Mouse (Mus musculus): ENCODE data around the gene Tnni1. TPM values are rescaled to one million over a fixed set of nuclear protein-coding genes. Genes with fewer than 3 reads are reported as not detected.

Gene Tnni1
- polyA plus RNA-seq, 2 experiments = 1.3 to 1.7 TPM

DNA sequence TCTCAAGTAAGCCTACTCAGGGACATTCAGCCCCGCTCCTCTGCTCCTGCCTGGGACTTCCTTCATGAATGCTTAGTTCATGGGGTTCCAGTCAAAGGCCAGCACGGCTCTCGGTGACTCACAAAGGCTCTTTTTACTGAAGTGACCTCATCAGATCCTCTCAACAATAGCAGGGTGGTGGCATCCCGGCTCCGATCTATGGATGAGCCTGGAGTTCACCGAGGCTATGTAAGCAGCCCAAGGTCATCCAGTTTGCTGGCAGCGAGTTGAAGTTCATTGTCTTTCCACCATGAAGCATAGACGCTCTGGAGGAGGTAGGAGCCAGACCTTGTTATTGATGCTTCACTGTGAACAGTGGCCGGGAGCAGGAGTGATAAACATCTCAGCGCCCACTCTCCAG is 3.6 kb downstream of the Tnni1 start:
- H3K36me3 ChIP-seq (replicated peaks; ENCODE audit: control insufficient read depth, insufficient read depth, low read depth) = no peaks in the 10 kb centered on the region
- DNase-seq (ENCODE audit: low read depth in 3 of 3, low spot score in 3 of 3) (no peak), ATAC-seq (ENCODE audit: insufficient read depth) (no peak)
- no peaks in the 10 kb centered on the region for H3K4me1 ChIP-seq (replicated peaks; ENCODE audit: control insufficient read depth in 2 of 2, insufficient read depth in 2 of 2, low read length in 1 of 2)
- no peak overlapping the region for H3K9ac ChIP-seq (replicated peaks)
- H3K9me3 ChIP-seq (ENCODE audit: control insufficient read depth, low read length) = no peaks in the 10 kb centered on the region
- TF ChIP-seq EP300 (IDR thresholded peaks at IDR 0.05; ENCODE audit: low read depth) (no peak), CTCF (IDR thresholded peaks at IDR 0.05; ENCODE audit: low read depth) (no peak)
- H3K4me2 ChIP-seq (ENCODE audit: low read depth) = no peak overlapping the region
- 61% methylated on average over 10 of the region's 10 CpGs for WGBS (ENCODE audit: insufficient replicate concordance)
- no peak overlapping the region for H3K4me3 ChIP-seq (ENCODE audit: insufficient read depth in 1 of 2, low read depth in 2 of 2, low read length in 2 of 2)
- H3K27ac ChIP-seq = no peak overlapping the region
- no peaks in the 10 kb centered on the region for H3K27me3 ChIP-seq (ENCODE audit: control insufficient read depth, insufficient read depth, low read length)

DNA sequence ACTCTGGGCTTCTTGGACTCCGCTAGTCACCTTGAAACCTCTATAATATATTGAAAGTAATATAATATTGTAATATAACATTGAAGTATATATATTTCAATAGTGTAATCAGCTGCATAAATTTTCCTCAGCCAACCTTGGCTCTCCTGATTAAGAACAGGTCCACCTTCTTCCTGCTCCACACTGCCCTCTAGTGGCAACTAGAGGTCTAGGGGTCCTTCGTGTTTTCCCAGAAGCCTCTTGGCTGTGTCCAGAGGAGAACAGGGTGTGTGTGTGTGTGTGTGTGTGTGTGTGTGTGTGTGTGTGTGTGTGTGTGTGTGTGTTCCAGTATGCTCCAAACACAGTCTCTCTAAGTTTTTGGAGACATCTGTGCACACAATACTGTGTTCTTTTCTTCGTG is 8.6 kb downstream of the Tnni1 start:
- peak; percentile 89 for TF ChIP-seq CTCF (IDR thresholded peaks at IDR 0.05; ENCODE audit: low read depth)
- TF ChIP-seq EP300 (IDR thresholded peaks at IDR 0.05; ENCODE audit: low read depth) = no peak
- WGBS (ENCODE audit: insufficient replicate concordance) = 40% methylated on average over 3 of the region's 3 CpGs
- peak; percentile 69 to 73 (median 70) for DNase-seq (ENCODE audit: low read depth in 3 of 3, low spot score in 3 of 3)
- no peak overlapping the region for H3K4me2 ChIP-seq (ENCODE audit: low read depth)
- H3K4me1 ChIP-seq (replicated peaks; ENCODE audit: control insufficient read depth in 2 of 2, insufficient read depth in 2 of 2, low read length in 1 of 2) = peaks cover 6% of the 10 kb centered on the region in 2 experiments; a peak in 3 of 4 replicates
- no peaks in the 10 kb centered on the region for H3K36me3 ChIP-seq (replicated peaks; ENCODE audit: control insufficient read depth, insufficient read depth, low read depth)
- H3K27me3 ChIP-seq (ENCODE audit: control insufficient read depth, insufficient read depth, low read length) = peaks cover 3% of the 10 kb centered on the region; the same call in 1 of the 2 replicates
- no peak overlapping the region for H3K9ac ChIP-seq (replicated peaks)
- H3K27ac ChIP-seq = no peak overlapping the region
- peak; percentile 43; the same call in 1 of the 2 replicates for ATAC-seq (ENCODE audit: insufficient read depth)
- no peak overlapping the region for H3K4me3 ChIP-seq (ENCODE audit: insufficient read depth in 1 of 2, low read depth in 2 of 2, low read length in 2 of 2)
- H3K9me3 ChIP-seq (ENCODE audit: control insufficient read depth, low read length) = no peaks in the 10 kb centered on the region

GRCm38 (mm10) chr1:135788708-135789107 is 9.5 kb downstream of the Tnni1 start:
- peaks cover 7% of the 10 kb centered on the region; the same call in 1 of the 2 replicates for H3K27me3 ChIP-seq (ENCODE audit: control insufficient read depth, insufficient read depth, low read length)
- no peak overlapping the region for H3K27ac ChIP-seq
- no peak overlapping the region for H3K4me3 ChIP-seq (ENCODE audit: insufficient read depth in 1 of 2, low read depth in 2 of 2, low read length in 2 of 2)
- no peaks in the 10 kb centered on the region for H3K36me3 ChIP-seq (replicated peaks; ENCODE audit: control insufficient read depth, insufficient read depth, low read depth)
- H3K4me2 ChIP-seq (ENCODE audit: low read depth) = peak overlapping the region; percentile 22; the same call in 1 of the 2 replicates
- H3K9ac ChIP-seq (replicated peaks) = no peak overlapping the region
- no peak for ATAC-seq (ENCODE audit: insufficient read depth)
- peak in 2 of 3 experiments; percentile 55 to 57 for DNase-seq (ENCODE audit: low read depth in 3 of 3, low spot score in 3 of 3)
- H3K4me1 ChIP-seq (replicated peaks; ENCODE audit: control insufficient read depth in 2 of 2, insufficient read depth in 2 of 2, low read length in 1 of 2) = peaks cover 6 to 8% of the 10 kb centered on the region in 2 experiments; a peak in 3 of 4 replicates
- 5% methylated on average over 10 of the region's 10 CpGs for WGBS (ENCODE audit: insufficient replicate concordance)
- no peaks in the 10 kb centered on the region for H3K9me3 ChIP-seq (ENCODE audit: control insufficient read depth, low read length)
- TF ChIP-seq EP300 (IDR thresholded peaks at IDR 0.05; ENCODE audit: low read depth) (no peak), CTCF (IDR thresholded peaks at IDR 0.05; ENCODE audit: low read depth) (peak; percentile 49)

DNA sequence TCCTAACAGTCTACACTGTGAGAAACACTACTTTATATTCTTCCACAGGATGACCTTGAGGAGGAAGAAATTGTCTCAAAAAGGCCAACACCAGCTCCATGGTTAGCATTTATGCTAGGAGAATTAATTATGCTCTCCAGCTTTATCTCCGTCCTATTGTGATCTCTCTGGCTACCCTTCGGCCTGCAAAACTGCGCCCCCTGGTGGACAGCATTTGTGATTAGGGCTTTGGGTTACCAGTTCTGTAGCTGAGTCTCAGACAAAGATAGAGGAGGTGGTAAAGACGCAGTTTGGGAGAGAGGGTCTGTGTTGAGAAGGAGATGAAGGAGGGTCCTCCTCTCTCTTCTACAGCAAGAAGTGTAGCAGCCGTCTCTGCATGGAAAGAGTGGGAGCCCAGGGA is 10.6 kb downstream of the Tnni1 start:
- Histone ChIP-seq H3K4me3 (ENCODE audit: insufficient read depth in 1 of 2, low read depth in 2 of 2, low read length in 2 of 2) (no peak overlapping the region), H3K9me3 (ENCODE audit: control insufficient read depth, low read length) (no peaks in the 10 kb centered on the region), H3K9ac (replicated peaks) (no peak overlapping the region), H3K27me3 (ENCODE audit: control insufficient read depth, insufficient read depth, low read length) (peaks cover 8% of the 10 kb centered on the region; the same call in 1 of the 2 replicates), H3K36me3 (replicated peaks; ENCODE audit: control insufficient read depth, insufficient read depth, low read depth) (no peaks in the 10 kb centered on the region), H3K27ac (no peak overlapping the region), H3K4me1 (replicated peaks; ENCODE audit: control insufficient read depth in 2 of 2, insufficient read depth in 2 of 2, low read length in 1 of 2) (peaks cover 8 to 11% of the 10 kb centered on the region in 2 experiments; a peak in 3 of 4 replicates), H3K4me2 (ENCODE audit: low read depth) (no peak overlapping the region)
- 11% methylated on average over 5 of the region's 5 CpGs for WGBS (ENCODE audit: insufficient replicate concordance)
- peak; percentile 56 to 63 (median 57) for DNase-seq (ENCODE audit: low read depth in 3 of 3, low spot score in 3 of 3)
- TF ChIP-seq EP300 (IDR thresholded peaks at IDR 0.05; ENCODE audit: low read depth) (no peak), CTCF (IDR thresholded peaks at IDR 0.05; ENCODE audit: low read depth) (peak; percentile 94)
- no peak for ATAC-seq (ENCODE audit: insufficient read depth)

GRCm38 (mm10) chr1:135792143-135792939 is 13.1 kb downstream of the Tnni1 start:
- Histone ChIP-seq H3K4me1 (replicated peaks; ENCODE audit: control insufficient read depth in 2 of 2, insufficient read depth in 2 of 2, low read length in 1 of 2) (peaks cover 8 to 12% of the 10 kb centered on the region in 2 experiments; a peak in 3 of 4 replicates), H3K36me3 (replicated peaks; ENCODE audit: control insufficient read depth, insufficient read depth, low read depth) (no peaks in the 10 kb centered on the region), H3K9ac (replicated peaks) (no peak overlapping the region), H3K4me3 (ENCODE audit: insufficient read depth in 1 of 2, low read depth in 2 of 2, low read length in 2 of 2) (no peak overlapping the region), H3K4me2 (ENCODE audit: low read depth) (no peak overlapping the region), H3K27me3 (ENCODE audit: control insufficient read depth, insufficient read depth, low read length) (peaks cover 8% of the 10 kb centered on the region; the same call in 1 of the 2 replicates), H3K9me3 (ENCODE audit: control insufficient read depth, low read length) (no peaks in the 10 kb centered on the region), H3K27ac (no peak overlapping the region)
- DNase-seq (ENCODE audit: low read depth in 3 of 3, low spot score in 3 of 3) (no peak), ATAC-seq (ENCODE audit: insufficient read depth) (no peak)
- WGBS (ENCODE audit: insufficient replicate concordance) = 50% methylated on average over 13 of the region's 13 CpGs
- TF ChIP-seq EP300 (IDR thresholded peaks at IDR 0.05; ENCODE audit: low read depth) = no peak

All from liver, embryonic 14.5 days (tissue).